Mouse (Mus musculus): ENCODE results near the gene Kcnh4. TPM values are rescaled to one million over a fixed set of nuclear protein-coding genes. Genes with fewer than 3 reads are reported as not detected.
A peak's percentile ranks its signal among the peaks of the same experiment; 100 is the strongest.

Gene Kcnh4
- polyA plus RNA-seq, 1 experiment from 2014 or later = not detected

- DNase-seq (ENCODE audit: low spot score) = no peak
These were observed 48.8 kb downstream of the Kcnh4 start for GRCm38 (mm10) chr11:100710977-100711376.

GRCm38 (mm10) chr11:100710528-100710927, 49.2 kb downstream of the Kcnh4 start:
- DNase-seq (ENCODE audit: low spot score) = no peak

GRCm38 (mm10) chr11:100709201-100709810, 50.4 kb downstream of the Kcnh4 start:
- no peak for DNase-seq (ENCODE audit: low spot score)

GRCm38 (mm10) chr11:100705095-100705747, 54.5 kb downstream of the Kcnh4 start:
- DNase-seq (ENCODE audit: low spot score) = no peak

GRCm38 (mm10) chr11:100703851-100704531, 55.8 kb downstream of the Kcnh4 start, which contains the start of gene Dhx58:
TSS of gene Dhx58 (minus strand) at chr11:100704271.
- peak; percentile 25 for DNase-seq (ENCODE audit: low spot score)

GRCm38 (mm10) chr11:100703366-100703765, 56.4 kb downstream of the Kcnh4 start:
- DNase-seq (ENCODE audit: low spot score) = no peak

GRCm38 (mm10) chr11:100702906-100703305, 56.8 kb downstream of the Kcnh4 start:
- no peak for DNase-seq (ENCODE audit: low spot score)

GRCm38 (mm10) chr11:100702081-100702851, 57.5 kb downstream of the Kcnh4 start:
- peak; percentile 77 for DNase-seq (ENCODE audit: low spot score)

GRCm38 (mm10) chr11:100701301-100701700, 58.4 kb downstream of the Kcnh4 start:
- peak; percentile 60 for DNase-seq (ENCODE audit: low spot score)

- no peak for DNase-seq (ENCODE audit: low spot score)
These were observed 59.0 kb downstream of the Kcnh4 start for GRCm38 (mm10) chr11:100700710-100701109.

GRCm38 (mm10) chr11:100697921-100698320, 61.8 kb downstream of the Kcnh4 start:
- no peak for DNase-seq (ENCODE audit: low spot score)

GRCm38 (mm10) chr11:100694926-100695325, 64.8 kb downstream of the Kcnh4 start:
- DNase-seq (ENCODE audit: low spot score) = peak; percentile 60

GRCm38 (mm10) chr11:100693154-100693553, 66.6 kb downstream of the Kcnh4 start:
- no peak for DNase-seq (ENCODE audit: low spot score)

GRCm38 (mm10) chr11:100692164-100692616, 67.6 kb downstream of the Kcnh4 start, which contains the start of gene Zfp385c:
TSS of gene Zfp385c (minus strand) at chr11:100692455.
- peak; percentile 48 for DNase-seq (ENCODE audit: low spot score)

GRCm38 (mm10) chr11:100690389-100690788, 69.4 kb downstream of the Kcnh4 start:
- no peak for DNase-seq (ENCODE audit: low spot score)

Other genes with a start within 250 kb of the Kcnh4 start
- gene Acly, start 231.9 kb downstream of the Kcnh4 start, polyA plus RNA-seq (2015; fragmentation: Nextera tagmentation; extraction: Ambion mirVana) = 99.2 and 109 TPM in 2 replicates
- 0.56 and 0.57 TPM in 2 replicates for gene Ttc25, start 214.3 kb downstream of the Kcnh4 start, polyA plus RNA-seq (2015; fragmentation: Nextera tagmentation; extraction: Ambion mirVana)
- gene Cnp, start 185.0 kb downstream of the Kcnh4 start, polyA plus RNA-seq (2015; fragmentation: Nextera tagmentation; extraction: Ambion mirVana) = 167 and 169 TPM in 2 replicates
- 39.7 and 41.2 TPM in 2 replicates for gene Nkiras2, start 140.7 kb downstream of the Kcnh4 start, polyA plus RNA-seq (2015; fragmentation: Nextera tagmentation; extraction: Ambion mirVana)
- gene Dnajc7, start 139.8 kb downstream of the Kcnh4 start, polyA plus RNA-seq (2015; fragmentation: Nextera tagmentation; extraction: Ambion mirVana) = 191 and 202 TPM in 2 replicates
- 0.12 TPM in 1 of 2 replicates, not detected in the other for gene Zfp385c, start 67.5 kb downstream of the Kcnh4 start, polyA plus RNA-seq (2015; fragmentation: Nextera tagmentation; extraction: Ambion mirVana)
- gene Dhx58, start 55.7 kb downstream of the Kcnh4 start, polyA plus RNA-seq (2015; fragmentation: Nextera tagmentation; extraction: Ambion mirVana) = 10.2 and 10.7 TPM in 2 replicates
- 33.2 and 39.3 TPM in 2 replicates for gene Kat2a, start 47.5 kb downstream of the Kcnh4 start, polyA plus RNA-seq (2015; fragmentation: Nextera tagmentation; extraction: Ambion mirVana)
- gene Hspb9, start 46.1 kb downstream of the Kcnh4 start, polyA plus RNA-seq (2015; fragmentation: Nextera tagmentation; extraction: Ambion mirVana) = 0.18 TPM in 1 of 2 replicates, not detected in the other
- gene Rab5c, start 21.7 kb downstream of the Kcnh4 start, polyA plus RNA-seq (2015; fragmentation: Nextera tagmentation; extraction: Ambion mirVana) = 35.8 and 38.6 TPM in 2 replicates
- gene Hcrt, start 3.0 kb upstream of the Kcnh4 start, polyA plus RNA-seq (2015; fragmentation: Nextera tagmentation; extraction: Ambion mirVana) = 0.34 and 0.54 TPM in 2 replicates
- 2.4 and 2.7 TPM in 2 replicates for gene Ghdc, start 11.0 kb upstream of the Kcnh4 start, polyA plus RNA-seq (2015; fragmentation: Nextera tagmentation; extraction: Ambion mirVana)
- 99.6 and 105 TPM in 2 replicates for gene Stat5b, start 90.8 kb upstream of the Kcnh4 start, polyA plus RNA-seq (2015; fragmentation: Nextera tagmentation; extraction: Ambion mirVana)
- 61.2 and 62.7 TPM in 2 replicates for gene Stat5a, start 99.4 kb upstream of the Kcnh4 start, polyA plus RNA-seq (2015; fragmentation: Nextera tagmentation; extraction: Ambion mirVana)
- 79.7 and 84.2 TPM in 2 replicates for gene Stat3, start 179.6 kb upstream of the Kcnh4 start, polyA plus RNA-seq (2015; fragmentation: Nextera tagmentation; extraction: Ambion mirVana)
- 61.0 and 64.2 TPM in 2 replicates for gene Cavin1, start 210.9 kb upstream of the Kcnh4 start, polyA plus RNA-seq (2015; fragmentation: Nextera tagmentation; extraction: Ambion mirVana)
- gene Atp6v0a1, start 249.5 kb upstream of the Kcnh4 start, polyA plus RNA-seq (2015; fragmentation: Nextera tagmentation; extraction: Ambion mirVana) = 17.6 and 19.1 TPM in 2 replicates

Measured in thymus, postnatal 0 days (tissue).